Mouse (Mus musculus): ENCODE data around the gene Esyt2. TPM values are rescaled to one million over a fixed set of nuclear protein-coding genes. Genes with fewer than 3 reads are reported as not detected.

Esyt2 gene
- total RNA-seq, 2 experiments from 2014 or later: 63.2 to 67.0 TPM

- DNase-seq (ENCODE audit: low spot score in 2 of 2): no peak
These were observed 155.1 kb downstream of the Esyt2 start for GRCm38 (mm10) chr12:116436125-116436524.

GRCm38 (mm10) chr12:116438591-116438990 is 157.6 kb downstream of the Esyt2 start:
- no peak for DNase-seq (ENCODE audit: low spot score in 2 of 2)

Small RNA genes lying within 50 kb of the gene (microRNA-seq; reads per million reads assigned to microRNA genes)
- gene Gm23190: 0 reads per million in 2 experiments

Other genes with a start within 250 kb of the Esyt2 start
- 10 to 100 TPM; 44.5 to 45.4 TPM for gene Zfp386, start 233.5 kb upstream of the Esyt2 start, total RNA-seq (2021)
- 1 to 10 TPM; 1.4 to 1.9 TPM for gene Vipr2, start 203.5 kb upstream of the Esyt2 start, total RNA-seq (2021)
- gene Wdr60, start 18.2 kb upstream of the Esyt2 start, total RNA-seq (2021): 10 to 100 TPM; 12.6 to 15.6 TPM
- not detected for gene Gm11027, start 5.8 kb upstream of the Esyt2 start, total RNA-seq (2021)
- gene Ncapg2, start 124.2 kb downstream of the Esyt2 start, total RNA-seq (2021): 10 to 100 TPM in 1 of 2 experiments, 1 to 10 TPM in 1; 9.5 to 10.8 TPM
- 100 to 1,000 TPM; 234 to 251 TPM for gene Ptprn2, start 204.5 kb downstream of the Esyt2 start, total RNA-seq (2021)